In the genomic region with DNA sequence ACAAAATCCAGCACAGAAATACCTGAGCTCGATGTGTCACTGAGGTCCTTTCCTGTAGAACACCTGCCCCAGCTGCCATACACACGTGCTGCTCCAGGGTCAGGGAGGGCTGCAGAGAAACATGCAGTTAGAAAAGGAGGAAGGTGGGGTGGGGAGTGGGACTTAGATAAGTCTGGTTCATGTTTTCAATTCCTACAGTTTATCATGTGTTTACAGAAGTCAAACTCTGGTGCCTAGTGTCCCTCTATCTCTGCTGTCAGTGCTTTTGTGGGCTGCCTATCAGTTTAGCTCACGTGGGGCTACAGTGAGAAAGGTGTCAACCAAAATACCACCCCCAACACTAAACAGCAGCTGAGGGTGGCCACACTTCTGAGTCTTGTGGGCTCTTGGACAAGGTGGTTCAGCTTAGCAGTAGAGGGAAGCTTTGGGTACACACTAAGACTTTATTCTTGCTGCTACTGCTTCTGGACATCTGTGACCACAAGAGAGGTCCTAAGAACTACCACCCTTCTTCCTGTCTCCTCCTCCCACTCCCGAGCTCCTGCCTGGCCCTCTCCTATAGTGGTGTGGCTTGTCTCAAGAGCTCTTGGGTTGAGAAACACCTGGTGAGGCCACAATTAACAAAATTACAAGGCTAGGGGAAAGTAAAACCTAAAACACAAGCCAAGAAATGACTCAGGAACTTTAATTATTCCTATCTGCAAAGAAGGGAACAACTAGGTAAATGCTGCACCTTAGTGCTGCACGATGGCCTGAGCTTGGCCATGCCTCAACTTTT, we compare ENCODE assay signal across 13 mouse cellular contexts.
DNase-seq lines count a peak whose midpoint lies in the region; ATAC-seq and TF ChIP-seq lines count a peak whose summit lies in the region.
"Had no signal": no experiment of that assay in that cellular context is flagged by ENCODE, and none has a peak within 500 bp of the region (broad histone marks: within the 10 kb centered on the region; RNA-seq: fewer than 3 reads in every experiment).

No protein-coding gene starts in this region.

- no peak overlapping the region for H3K4me2 ChIP-seq in heart, embryonic 16.5 days (ENCODE audit: low read depth, low read length)

- no peak for TF ChIP-seq CTCF in MEL (IDR thresholded peaks at IDR 0.05 in 2 of 3, conservative IDR thresholded peaks at IDR 0.05 in 1 of 3; ENCODE audit: control insufficient read depth in 1 of 3, insufficient read depth in 1 of 3, low read depth in 2 of 3, low read length in 3 of 3, poor library complexity in 1 of 3, severe bottlenecking in 1 of 3)

- H3K9me3 ChIP-seq in heart, embryonic 16.5 days (replicated peaks; ENCODE audit: control insufficient read depth, low read length) = no peaks in the 10 kb centered on the region
- no peaks in the 10 kb centered on the region for H3K9me3 ChIP-seq in MEL (replicated peaks; ENCODE audit: insufficient read depth, low read length)
- H3K9me3 ChIP-seq in erythroblast, embryonic 14.5 days (ENCODE audit: control insufficient read depth, low read length) = peaks cover 2% of the 10 kb centered on the region; the same call in 1 of the 2 replicates

- TF ChIP-seq EP300 in MEL (IDR thresholded peaks at IDR 0.05; ENCODE audit: low read depth in 1 of 2, low read length in 2 of 2) = peak; percentile 99 to 100

- peak overlapping the region; percentile 77 for H3K27ac ChIP-seq in heart, embryonic 16.5 days (ENCODE audit: low read length)
- H3K27ac ChIP-seq in MEL (ENCODE audit: control insufficient read depth, low read depth, low read length) = peak overlapping the region; percentile 96
- H3K27ac ChIP-seq: macrophage had no signal

- no peak for ATAC-seq in heart, embryonic 16.5 days (replicated peaks; ENCODE audit: extremely low read depth, insufficient read depth, low FRiP score)
- ATAC-seq: forebrain, postnatal 0 days had no signal

- no peaks in the 10 kb centered on the region for H3K79me2 ChIP-seq in MEL (ENCODE audit: control insufficient read depth, insufficient read depth, low read length, poor library complexity)

- no peaks in the 10 kb centered on the region for H3K27me3 ChIP-seq in heart, embryonic 16.5 days (ENCODE audit: control insufficient read depth, insufficient read depth, low read length)
- no peaks in the 10 kb centered on the region for H3K27me3 ChIP-seq in MEL (ENCODE audit: control insufficient read depth in 1 of 2, insufficient read depth in 2 of 2, low read length in 2 of 2)
- H3K27me3 ChIP-seq in erythroblast, embryonic 14.5 days (ENCODE audit: control insufficient read depth) = no peaks in the 10 kb centered on the region
- H3K27me3 ChIP-seq: CH12.LX had no signal

- no peak for DNase-seq in heart, adult 9 months (ENCODE audit: low spot score in 2 of 2)
- peak; percentile 92 for DNase-seq in MEL (ENCODE audit: low read depth, low spot score)
- DNase-seq in lung, postnatal 36 days = peak; percentile 44
- DNase-seq in gastrocnemius, adult 18-20 months (ENCODE audit: low spot score) = no peak
- no peak for DNase-seq in gastrocnemius, postnatal 4 days (ENCODE audit: low spot score in 2 of 2)
- no peak for DNase-seq in B cell, adult 2 months
- DNase-seq: forebrain, postnatal 0 days; retina, postnatal 1 day had no signal

- H3K9ac ChIP-seq in heart, embryonic 16.5 days (ENCODE audit: low read length) = no peak overlapping the region
- peak overlapping the region; percentile 4; the same call in 1 of the 2 replicates for H3K9ac ChIP-seq in MEL (ENCODE audit: control insufficient read depth, low read depth, low read length, poor library complexity, severe bottlenecking)
- H3K9ac ChIP-seq: forebrain, postnatal 0 days had no signal

- peaks cover 9% of the 10 kb centered on the region for H3K36me3 ChIP-seq in heart, embryonic 16.5 days (ENCODE audit: control insufficient read depth, insufficient read depth)
- H3K36me3 ChIP-seq in MEL (ENCODE audit: control insufficient read depth in 1 of 2, insufficient read depth in 2 of 2, low read length in 2 of 2) = peaks cover 13 to 49% of the 10 kb centered on the region in 2 experiments
- H3K36me3 ChIP-seq in erythroblast, embryonic 14.5 days (ENCODE audit: control insufficient read depth) = peaks cover 100% of the 10 kb centered on the region

- peaks cover 28% of the 10 kb centered on the region for H3K4me1 ChIP-seq in heart, embryonic 16.5 days (ENCODE audit: control insufficient read depth, insufficient read depth, low read length)
- peaks cover 41 to 51% of the 10 kb centered on the region in 2 experiments for H3K4me1 ChIP-seq in MEL (ENCODE audit: control insufficient read depth in 1 of 2, insufficient read depth in 2 of 2, low read length in 2 of 2)
- peaks cover 100% of the 10 kb centered on the region for H3K4me1 ChIP-seq in erythroblast, embryonic 14.5 days (ENCODE audit: control insufficient read depth)

- no peak overlapping the region for H3K4me3 ChIP-seq in heart, embryonic 16.5 days (ENCODE audit: low read length)
- H3K4me3 ChIP-seq in MEL (ENCODE audit: control insufficient read depth in 1 of 2, insufficient read depth in 1 of 2, low read depth in 2 of 2, low read length in 2 of 2) = no peak overlapping the region
- H3K4me3 ChIP-seq in erythroblast, embryonic 14.5 days (replicated peaks) = peak overlapping the region; percentile 60
- H3K4me3 ChIP-seq: myocyte had no signal

- no peak for TF ChIP-seq POLR2A in MEL (IDR thresholded peaks at IDR 0.05; ENCODE audit: control insufficient read depth in 1 of 2, insufficient read depth in 1 of 2, low read depth in 1 of 2, low read length in 2 of 2, poor library complexity in 1 of 2)

- TF ChIP-seq RAD21 in MEL (IDR thresholded peaks at IDR 0.05; ENCODE audit: low read depth, low read length) = no peak

- 55% methylated on average over 5 of the region's 5 CpGs for WGBS in heart, embryonic 16.5 days

TF ChIP-seq in MEL, 35 proteins besides CTCF, POLR2A, EP300 and RAD21:
- TF ChIP-seq GABPA (IDR thresholded peaks at IDR 0.05; ENCODE audit: low read depth, low read length) = no peak
- TF ChIP-seq ZKSCAN1 (IDR thresholded peaks at IDR 0.05; ENCODE audit: low read depth, low read length) = no peak
- no peak for TF ChIP-seq NRF1 (IDR thresholded peaks at IDR 0.05; ENCODE audit: insufficient read depth, low read depth, low read length, poor library complexity, severe bottlenecking)
- no peak for TF ChIP-seq SMC3 (IDR thresholded peaks at IDR 0.05; ENCODE audit: low read depth, low read length)
- peak; percentile 100 for TF ChIP-seq BHLHE40 (IDR thresholded peaks at IDR 0.05; ENCODE audit: borderline replicate concordance, low read depth, low read length)
- TF ChIP-seq ZC3H11A (IDR thresholded peaks at IDR 0.05; ENCODE audit: low read depth, low read length) = no peak
- TF ChIP-seq E2F4 (IDR thresholded peaks at IDR 0.05; ENCODE audit: borderline replicate concordance, low read depth, low read length) = no peak
- no peak for TF ChIP-seq UBTF (IDR thresholded peaks at IDR 0.05; ENCODE audit: borderline replicate concordance, insufficient read depth, low read depth, low read length)
- no peak for TF ChIP-seq MEF2A (IDR thresholded peaks at IDR 0.05; ENCODE audit: extremely low read depth, insufficient replicate concordance, low read depth, low read length, poor library complexity, severe bottlenecking)
- 0 out of 2 replicates have a peak, but pooled peaks have one; percentile 19 for TF ChIP-seq ELF1 (IDR thresholded peaks at IDR 0.05; ENCODE audit: low read depth, low read length)
- TF ChIP-seq MAFK (IDR thresholded peaks at IDR 0.05; ENCODE audit: borderline replicate concordance, low read depth, low read length) = peak; percentile 80; the same call in 1 of the 2 replicates
- peak; percentile 100 for TF ChIP-seq TAL1 (IDR thresholded peaks at IDR 0.05; ENCODE audit: low read length)
- TF ChIP-seq MAZ (IDR thresholded peaks at IDR 0.05; ENCODE audit: low read depth, low read length) = peak; percentile 91
- no peak for TF ChIP-seq TBP (IDR thresholded peaks at IDR 0.05; ENCODE audit: low read depth, low read length)
- TF ChIP-seq CHD1 (IDR thresholded peaks at IDR 0.05; ENCODE audit: low read depth, low read length) = no peak
- 0 out of 2 replicates have a peak, but pooled peaks have one; percentile 8 for TF ChIP-seq ZNF384 (IDR thresholded peaks at IDR 0.05; ENCODE audit: low read depth, low read length)
- TF ChIP-seq JUND (IDR thresholded peaks at IDR 0.05; ENCODE audit: low read depth, low read length) = no peak
- TF ChIP-seq USF2 (IDR thresholded peaks at IDR 0.05; ENCODE audit: borderline replicate concordance in 1 of 2, insufficient read depth in 1 of 2, low read depth in 1 of 2, low read length in 2 of 2) = no peak
- TF ChIP-seq POLR2AphosphoS5 (IDR thresholded peaks at IDR 0.05; ENCODE audit: borderline replicate concordance, low read depth, low read length) = no peak
- TF ChIP-seq GATA1 (IDR thresholded peaks at IDR 0.05; ENCODE audit: low read depth, low read length) = peak; percentile 99
- TF ChIP-seq CHD2 (IDR thresholded peaks at IDR 0.05; ENCODE audit: low read length) = peak; percentile 57; the same call in 1 of the 2 replicates
- peak; percentile 100 for TF ChIP-seq TCF12 (IDR thresholded peaks at IDR 0.05; ENCODE audit: low read depth, low read length)
- no peak for TF ChIP-seq NELFE (IDR thresholded peaks at IDR 0.05; ENCODE audit: low read depth, low read length)
- TF ChIP-seq MYC (IDR thresholded peaks at IDR 0.05; ENCODE audit: low read depth, low read length) = peak; percentile 98
- peak; percentile 93 for TF ChIP-seq RCOR1 (IDR thresholded peaks at IDR 0.05; ENCODE audit: low read depth, low read length)
- peak; percentile 98 for TF ChIP-seq ETS1 (IDR thresholded peaks at IDR 0.05; ENCODE audit: low read depth, low read length)
- peak; percentile 49 for TF ChIP-seq ZMIZ1 (IDR thresholded peaks at IDR 0.05; ENCODE audit: low read depth, low read length)
- peak; percentile 96 for TF ChIP-seq MAX (IDR thresholded peaks at IDR 0.05; ENCODE audit: low read length)
- peak; percentile 97 for TF ChIP-seq MXI1 (IDR thresholded peaks at IDR 0.05; ENCODE audit: low read depth, low read length)
- 0 out of 2 replicates have a peak, but pooled peaks have one; percentile 13 for TF ChIP-seq HCFC1 (IDR thresholded peaks at IDR 0.05; ENCODE audit: low read depth, low read length)
- peak; percentile 98 for TF ChIP-seq SIN3A (IDR thresholded peaks at IDR 0.05; ENCODE audit: low read length)
- TF ChIP-seq KAT2A (conservative IDR thresholded peaks at IDR 0.05; ENCODE audit: low read depth, low read length) = no peak; the same call in 1 of the 2 replicates
- peak; percentile 86 for TF ChIP-seq MYB (IDR thresholded peaks at IDR 0.05; ENCODE audit: low read depth, low read length)
- peak; percentile 86 for TF ChIP-seq USF1 (IDR thresholded peaks at IDR 0.05; ENCODE audit: low read depth, low read length)
- peak; percentile 75; the same call in 1 of the 2 replicates for TF ChIP-seq POLR2AphosphoS2 (IDR thresholded peaks at IDR 0.05; ENCODE audit: low read length)

Comparison
In these comparisons a context has a peak if more than half of its experiments do, and no peak if none do; other contexts are left out.
1. DNase-seq: peak in MEL (single experiment) and lung, postnatal 36 days (single experiment); none in heart, adult 9 months (0 of 2), gastrocnemius, adult 18-20 months (single experiment), gastrocnemius, postnatal 4 days (0 of 2) and B cell, adult 2 months (0 of 2).